Mouse (Mus musculus) kidney, embryonic 16.5 days (tissue): Measurements from ENCODE around the gene Fam173b. TPM values are rescaled to one million over a fixed set of nuclear protein-coding genes. Genes with fewer than 3 reads are reported as not detected.

ENCODE experiments used
- ATAC-seq: fragments of 200-750 bp; cut with Nextera tagmentation; 2 replicates; pipeline ENCODE4 v1.8.0; 2017; ENCODE audit warnings: moderate TSS enrichment; ENCODE audit not compliant: low FRiP score, low TSS enrichment
- H3K27ac ChIP-seq: fragments of 300-500 bp; sonication (generic); 2 replicates; pipeline ENCODE4 v1.5.1; 2014; ENCODE audit warnings: low read length
- H3K27me3 ChIP-seq: fragments of 300-500 bp; sonication (generic); 2 replicates; pipeline ENCODE4 v1.6.1; 2014; ENCODE audit warnings: low read length, control low read depth, mixed read lengths; ENCODE audit not compliant: insufficient read depth
- H3K36me3 ChIP-seq: fragments of 300-500 bp; sonication (generic); 2 replicates; pipeline ENCODE4 v1.6.1; 2014; ENCODE audit warnings: low read length, control low read depth, mixed read lengths; ENCODE audit not compliant: insufficient read depth
- H3K4me1 ChIP-seq: fragments of 300-500 bp; sonication (generic); 2 replicates; pipeline ENCODE4 v1.6.1; 2014; ENCODE audit warnings: low read length, control low read depth, mixed read lengths; ENCODE audit not compliant: insufficient read depth
- H3K4me2 ChIP-seq: fragments of 300-500 bp; sonication (generic); replicated peaks from 2 replicates; pipeline ENCODE4 v1.6.1; 2014; ENCODE audit warnings: low read depth, low read length
- H3K4me3 ChIP-seq: fragments of 300-500 bp; sonication (generic); 2 replicates; pipeline ENCODE4 v1.5.1; 2014; ENCODE audit warnings: mild to moderate bottlenecking, low read length
- H3K9ac ChIP-seq: fragments of 300-500 bp; sonication (generic); replicated peaks from 2 replicates; pipeline ENCODE4 v1.6.1; 2014; ENCODE audit warnings: low read length
- H3K9me3 ChIP-seq: fragments of 300-500 bp; sonication (generic); 2 replicates; pipeline ENCODE4 v1.6.1; 2016; ENCODE audit warnings: low read length, control low read depth
- WGBS: fragments of 180-500 bp; shearing (Covaris S2); extraction: QIAGEN DNeasy Blood & Tissue Kit; methylation state at CpG from one replicate; pipeline ENCODE4 v1.1.7; 2014; 5-methylcytosine and 5-hydroxymethylcytosine counted together
- polyA plus RNA-seq: library from polyadenylated mRNA; unstranded; fragments of >200 nt; fragmentation: Nextera tagmentation; extraction: Ambion mirVana; gene quantifications from 2 replicates; pipeline ENCODE4 v1.2.1, GENCODE M21; 2015

Gene Fam173b
- polyA plus RNA-seq, 1 experiment from 2014 or later, result 14.2 TPM

DNA sequence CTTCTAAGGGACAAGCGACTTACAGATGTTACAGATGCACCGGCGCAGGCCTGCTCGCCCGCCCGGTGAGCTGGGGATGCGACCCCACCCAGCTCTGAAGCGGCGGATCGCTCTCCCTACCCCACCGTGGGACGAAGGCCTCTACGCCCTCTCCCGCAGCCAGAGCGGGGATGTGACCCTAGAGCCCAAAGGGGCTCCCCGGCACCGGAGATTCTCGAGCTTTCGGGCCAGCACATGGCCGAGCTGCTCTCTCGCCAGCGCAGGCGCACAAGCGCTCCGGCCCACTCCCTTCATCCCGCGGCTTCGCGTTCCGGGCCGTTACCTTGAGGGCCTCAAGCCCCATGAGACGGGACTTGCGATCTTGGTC, 390 bp upstream of the Fam173b start:
- peaks cover 14% of the 10 kb centered on the region for H3K36me3 ChIP-seq
- no peaks in the 10 kb centered on the region for H3K9me3 ChIP-seq
- H3K27ac ChIP-seq, result peak overlapping the region; percentile 72
- ATAC-seq, result peak; percentile 78
- H3K4me1 ChIP-seq, result peaks cover 25% of the 10 kb centered on the region
- H3K4me2 ChIP-seq, result peak overlapping the region; percentile 95
- under 1% methylated on average over 33 of the region's 33 CpGs for WGBS
- peak overlapping the region; percentile 94 for H3K9ac ChIP-seq
- peak overlapping the region; percentile 67 for H3K4me3 ChIP-seq
- no peaks in the 10 kb centered on the region for H3K27me3 ChIP-seq

GRCm38 (mm10) chr15:31602426-31602825, 774 bp downstream of the Fam173b start:
- 3% methylated on average over 15 of the region's 15 CpGs for WGBS
- no peaks in the 10 kb centered on the region for H3K27me3 ChIP-seq
- peak; percentile 72; the same call in 1 of the 2 replicates for ATAC-seq
- H3K4me2 ChIP-seq, result peak overlapping the region; percentile 95
- peak overlapping the region; percentile 94 for H3K9ac ChIP-seq
- H3K4me1 ChIP-seq, result peaks cover 25% of the 10 kb centered on the region
- H3K36me3 ChIP-seq, result peaks cover 3% of the 10 kb centered on the region
- peak overlapping the region; percentile 67 for H3K4me3 ChIP-seq
- H3K9me3 ChIP-seq, result no peaks in the 10 kb centered on the region
- peak overlapping the region; percentile 83 for H3K27ac ChIP-seq

DNA sequence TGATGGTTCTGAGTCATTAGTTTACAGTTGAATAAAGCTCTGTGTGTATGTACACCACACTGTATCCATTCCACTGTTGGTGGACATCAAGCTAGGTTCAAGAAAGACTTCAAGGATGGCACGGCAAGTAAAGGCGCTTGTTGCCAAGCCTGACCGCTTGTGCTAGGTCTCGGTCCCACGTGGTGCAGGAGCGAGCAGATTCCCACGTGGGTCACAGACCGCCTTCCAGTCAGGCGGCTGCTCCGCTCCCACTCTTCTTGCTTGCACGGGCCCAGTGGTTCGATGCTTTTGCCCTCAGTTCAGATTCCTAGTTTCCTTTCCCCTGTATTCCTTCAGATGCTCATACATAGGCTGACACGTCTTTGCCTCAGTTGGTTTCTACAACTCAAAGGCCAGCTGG, 1.5 kb downstream of the Fam173b start:
- WGBS, result 81% methylated on average over 13 of the region's 13 CpGs
- no peak for ATAC-seq
- no peak overlapping the region for H3K9ac ChIP-seq

DNA sequence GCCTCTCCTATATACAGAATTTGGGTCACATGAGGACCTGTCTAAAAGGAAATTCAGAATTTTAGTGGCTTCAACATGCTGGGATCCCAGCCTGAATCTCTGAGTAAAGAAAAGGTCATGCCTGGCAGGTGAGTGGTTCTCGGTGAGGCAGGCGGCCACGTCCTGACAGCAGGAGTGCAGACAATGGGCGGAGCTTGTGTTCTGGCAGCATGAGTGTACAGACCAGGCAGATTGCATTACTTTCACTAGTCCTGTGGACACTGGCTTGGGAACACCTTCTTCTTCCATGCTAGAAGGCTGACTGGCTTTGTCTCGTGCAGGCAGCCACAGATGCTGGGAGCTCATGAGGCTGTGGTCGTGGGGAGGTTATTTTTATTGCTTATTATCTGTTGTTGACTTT, 5.2 kb downstream of the Fam173b start:
- Histone ChIP-seq H3K27me3 (no peaks in the 10 kb centered on the region), H3K4me1 (peaks cover 12% of the 10 kb centered on the region), H3K9ac (no peak overlapping the region), H3K36me3 (no peaks in the 10 kb centered on the region), H3K4me2 (no peak overlapping the region), H3K4me3 (no peak overlapping the region), H3K9me3 (no peaks in the 10 kb centered on the region), H3K27ac (no peak overlapping the region)
- ATAC-seq, result no peak
- WGBS, result 58% methylated on average over 6 of the region's 6 CpGs

More for the DNA sequence above, 1.5 kb downstream of the Fam173b start:
- Histone ChIP-seq H3K4me3 (peak overlapping the region; percentile 67; the same call in 1 of the 2 replicates), H3K9me3 (no peaks in the 10 kb centered on the region), H3K36me3 (no peaks in the 10 kb centered on the region), H3K4me2 (peak overlapping the region; percentile 95), H3K27ac (no peak overlapping the region), H3K27me3 (no peaks in the 10 kb centered on the region), H3K4me1 (peaks cover 25% of the 10 kb centered on the region)

DNA sequence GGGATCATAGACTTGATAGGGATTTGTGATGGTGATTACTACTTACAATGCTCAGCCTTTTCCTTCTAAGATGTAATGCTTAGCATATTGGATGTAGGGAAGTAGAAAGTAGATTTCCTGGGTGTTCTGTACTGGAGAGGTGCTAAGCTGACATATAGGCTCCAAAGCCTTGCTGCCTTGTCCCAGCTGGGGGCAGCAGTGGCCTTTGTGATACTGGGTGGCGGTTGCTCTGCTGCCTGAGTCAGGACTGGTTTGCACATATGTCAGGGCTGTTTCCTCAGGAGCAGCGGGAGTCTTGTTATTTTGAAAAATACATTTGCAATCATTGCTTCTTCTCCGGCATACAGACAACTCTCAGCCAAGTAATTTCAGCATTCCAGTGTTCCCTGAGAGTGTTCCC, 9.4 kb downstream of the Fam173b start:
- Histone ChIP-seq H3K4me3 (no peak overlapping the region), H3K9me3 (no peaks in the 10 kb centered on the region), H3K9ac (no peak overlapping the region), H3K4me2 (no peak overlapping the region), H3K27me3 (no peaks in the 10 kb centered on the region), H3K4me1 (peaks cover 2% of the 10 kb centered on the region; the same call in 1 of the 2 replicates), H3K36me3 (no peaks in the 10 kb centered on the region), H3K27ac (no peak overlapping the region)
- 68% methylated on average over 3 of the region's 3 CpGs for WGBS
- ATAC-seq, result no peak

- no peak overlapping the region for H3K27ac ChIP-seq
- H3K4me3 ChIP-seq, result no peak overlapping the region
- WGBS, result 84% methylated on average over 4 of the region's 4 CpGs
- peaks cover 3% of the 10 kb centered on the region; the same call in 1 of the 2 replicates for H3K36me3 ChIP-seq
- H3K27me3 ChIP-seq, result no peaks in the 10 kb centered on the region
- no peak overlapping the region for H3K9ac ChIP-seq
- no peak for ATAC-seq
- H3K9me3 ChIP-seq, result no peaks in the 10 kb centered on the region
- no peak overlapping the region for H3K4me2 ChIP-seq
- no peaks in the 10 kb centered on the region for H3K4me1 ChIP-seq
These were observed 10.3 kb downstream of the Fam173b start for GRCm38 (mm10) chr15:31611976-31612375.

- Histone ChIP-seq H3K9me3 (no peaks in the 10 kb centered on the region), H3K4me2 (no peak overlapping the region), H3K36me3 (peaks cover 6% of the 10 kb centered on the region; the same call in 1 of the 2 replicates), H3K9ac (no peak overlapping the region), H3K27me3 (no peaks in the 10 kb centered on the region), H3K4me3 (no peak overlapping the region), H3K4me1 (no peaks in the 10 kb centered on the region), H3K27ac (no peak overlapping the region)
- ATAC-seq, result no peak
- 87% methylated on average over 6 of the region's 6 CpGs for WGBS
These were observed 12.3 kb downstream of the Fam173b start for GRCm38 (mm10) chr15:31613826-31614453.

DNA sequence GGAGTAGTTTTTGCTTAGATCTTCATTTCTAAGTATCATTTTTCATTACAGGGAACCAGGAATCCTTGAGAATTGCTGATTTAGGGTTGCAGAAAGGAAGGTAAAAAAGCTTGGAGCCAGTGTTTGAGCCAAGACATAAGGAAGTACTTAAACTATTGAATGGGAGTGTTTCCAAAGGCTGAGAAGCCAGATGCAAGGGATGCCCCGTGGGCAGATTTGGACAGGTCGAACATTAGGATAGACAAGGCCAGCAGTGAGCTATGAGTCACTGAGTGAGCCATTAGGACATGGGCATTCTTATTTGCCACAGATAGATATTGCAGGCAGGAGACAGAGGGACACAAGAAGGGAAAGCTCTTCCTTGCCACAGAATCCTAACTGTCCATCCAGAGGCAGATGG, 13.0 kb downstream of the Fam173b start:
- WGBS, result 86% methylated on average over 2 of the region's 2 CpGs
- Histone ChIP-seq H3K4me2 (no peak overlapping the region), H3K9ac (no peak overlapping the region), H3K36me3 (peaks cover 13% of the 10 kb centered on the region), H3K9me3 (no peaks in the 10 kb centered on the region), H3K4me1 (no peaks in the 10 kb centered on the region), H3K4me3 (no peak overlapping the region), H3K27ac (no peak overlapping the region), H3K27me3 (no peaks in the 10 kb centered on the region)
- no peak for ATAC-seq

DNA sequence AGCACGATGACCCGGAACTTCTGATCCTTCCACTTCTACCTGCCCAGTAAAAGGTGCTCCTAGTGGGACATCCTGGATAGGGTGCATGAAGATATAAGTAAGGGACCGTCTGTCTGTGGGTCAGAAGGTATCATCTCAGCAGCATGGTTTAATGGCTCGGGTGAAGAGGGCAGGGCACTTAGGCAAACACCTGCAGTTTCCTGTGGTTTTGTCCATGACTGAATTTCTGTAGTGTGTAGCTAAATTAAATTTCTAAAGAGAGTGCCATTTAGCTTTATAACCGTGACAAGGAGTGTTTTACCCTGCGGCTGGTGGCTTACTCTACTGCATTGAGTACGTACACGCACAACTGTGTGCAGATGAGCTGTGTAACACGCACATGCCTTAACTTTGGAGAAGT, 15.6 kb downstream of the Fam173b start:
- Histone ChIP-seq H3K9ac (no peak overlapping the region), H3K4me1 (no peaks in the 10 kb centered on the region), H3K27ac (no peak overlapping the region), H3K36me3 (peaks cover 18% of the 10 kb centered on the region), H3K27me3 (no peaks in the 10 kb centered on the region), H3K9me3 (no peaks in the 10 kb centered on the region), H3K4me3 (no peak overlapping the region), H3K4me2 (no peak overlapping the region)
- ATAC-seq, result no peak
- 87% methylated on average over 9 of the region's 9 CpGs for WGBS

DNA sequence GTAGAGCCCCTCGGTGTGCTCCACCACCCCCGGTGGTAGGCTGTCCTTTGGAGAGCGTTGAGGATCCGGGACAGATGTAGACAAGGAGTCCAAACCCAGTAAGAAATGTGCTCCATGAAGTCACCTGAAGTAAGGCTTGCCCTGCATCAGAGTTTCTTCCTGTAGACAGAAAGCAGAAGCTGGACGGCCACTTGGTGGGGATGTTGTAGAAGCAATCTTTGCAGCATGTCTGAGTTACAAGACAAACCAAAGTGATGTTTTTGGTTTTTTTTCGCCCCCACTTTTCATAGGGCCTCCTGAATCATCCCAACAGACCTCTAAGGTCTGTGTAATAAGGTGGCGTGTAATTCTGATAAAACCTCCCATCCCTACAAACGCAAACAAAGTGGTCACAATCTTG, 17.9 kb downstream of the Fam173b start:
- Histone ChIP-seq H3K36me3 (peaks cover 23% of the 10 kb centered on the region), H3K4me3 (no peak overlapping the region), H3K27ac (no peak overlapping the region), H3K9ac (no peak overlapping the region), H3K27me3 (no peaks in the 10 kb centered on the region), H3K4me2 (no peak overlapping the region), H3K9me3 (0 out of 2 replicates have a peak, but pooled peaks cover 2% of the 10 kb centered on the region), H3K4me1 (no peaks in the 10 kb centered on the region)
- ATAC-seq, result no peak
- WGBS, result 94% methylated on average over 8 of the region's 8 CpGs
